Mouse (Mus musculus) midbrain, embryonic 10.5 days (tissue): ENCODE results near the gene Eif5. TPM values are rescaled to one million over a fixed set of nuclear protein-coding genes. Genes with fewer than 3 reads are reported as not detected.

Experiments used
- DNase-seq: peaks from one replicate; pipeline ENCODE4 v3.0.0-alpha.2; 2017; ENCODE audit warnings: low spot score
- H3K27ac ChIP-seq: fragments of 300-500 bp; sonication (generic); replicated peaks from 2 replicates; pipeline ENCODE4 v1.5.1; 2016; ENCODE audit warnings: mild to moderate bottlenecking
- H3K27me3 ChIP-seq: fragments of 300-500 bp; sonication (generic); 2 replicates; pipeline ENCODE4 v1.6.1; 2016; ENCODE audit warnings: low read depth, mild to moderate bottlenecking; ENCODE audit not compliant: poor library complexity, severe bottlenecking
- H3K36me3 ChIP-seq: fragments of 300-500 bp; sonication (generic); 2 replicates; pipeline ENCODE4 v1.6.1; 2016; ENCODE audit warnings: mild to moderate bottlenecking, moderate library complexity
- H3K4me1 ChIP-seq: fragments of 300-500 bp; sonication (generic); 2 replicates; pipeline ENCODE4 v1.6.1; 2016
- H3K4me3 ChIP-seq: fragments of 300-500 bp; sonication (generic); 2 replicates; pipeline ENCODE4 v1.5.1; 2016; ENCODE audit warnings: mild to moderate bottlenecking, moderate library complexity
- H3K9me3 ChIP-seq: fragments of 300-500 bp; sonication (generic); replicated peaks from 2 replicates; pipeline ENCODE4 v1.6.1; 2016; ENCODE audit warnings: mild to moderate bottlenecking
- WGBS: fragments of 180-500 bp; shearing (Covaris S2); methylation state at CpG from one replicate; pipeline ENCODE4 v1.1.7; 2016; 5-methylcytosine and 5-hydroxymethylcytosine counted together
- polyA plus RNA-seq: library from polyadenylated mRNA; unstranded; fragments of >200 nt; fragmentation: Nextera tagmentation; extraction: Ambion mirVana; gene quantifications from 2 replicates; pipeline ENCODE4 v1.2.1, GENCODE M21; 2016

Eif5 gene
- polyA plus RNA-seq, 1 experiment from 2014 or later: 786 TPM

DNA sequence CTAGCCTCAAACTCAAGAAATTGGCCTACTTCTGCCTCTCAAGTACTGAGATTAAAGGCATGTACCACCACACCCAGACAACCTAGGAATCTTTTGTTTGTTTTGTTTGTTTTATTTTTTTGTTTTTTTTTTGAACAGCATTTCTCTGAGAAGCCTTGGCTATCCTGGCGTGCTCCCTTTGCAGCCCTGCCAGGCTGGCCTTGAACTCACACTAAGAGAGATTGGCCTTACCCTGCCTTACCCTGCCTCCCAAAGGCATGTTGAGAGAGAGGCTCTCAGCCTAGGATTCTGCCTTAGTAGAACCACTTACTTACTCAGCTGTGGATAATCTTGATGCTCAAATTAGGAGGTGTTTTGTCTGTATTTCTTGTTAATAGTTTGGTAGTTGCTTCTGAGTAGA lies 45.2 kb downstream of the Eif5 start:
- DNase-seq: no peak
- Histone ChIP-seq H3K4me3 (no peak overlapping the region), H3K9me3 (no peaks in the 10 kb centered on the region), H3K27me3 (no peaks in the 10 kb centered on the region), H3K36me3 (peaks cover 16% of the 10 kb centered on the region; the same call in 1 of the 2 replicates), H3K4me1 (peaks cover 9% of the 10 kb centered on the region), H3K27ac (no peak overlapping the region)
- 92% methylated on average over 1 of the region's 1 CpGs for WGBS

DNA sequence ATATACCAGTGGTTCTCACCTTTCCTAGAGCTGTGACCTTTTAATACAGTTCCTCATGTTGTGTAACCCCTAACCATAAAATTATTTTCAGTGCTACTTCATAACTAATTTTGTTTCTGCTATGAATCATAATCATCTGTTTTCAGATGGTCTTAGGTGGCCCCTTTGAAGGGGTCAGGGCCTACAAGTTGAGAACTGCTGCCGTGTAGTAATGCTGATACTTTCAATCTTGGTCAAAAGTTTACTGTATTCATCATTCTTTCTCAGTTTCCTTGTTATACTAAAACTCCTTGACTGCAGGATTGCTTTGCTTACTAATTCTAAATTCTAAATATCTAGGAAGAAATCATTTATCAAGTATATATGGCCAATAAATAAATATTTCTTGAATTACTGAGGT lies 46.6 kb downstream of the Eif5 start:
- Histone ChIP-seq H3K4me1 (peaks cover 9% of the 10 kb centered on the region), H3K27me3 (no peaks in the 10 kb centered on the region), H3K27ac (no peak overlapping the region), H3K9me3 (no peaks in the 10 kb centered on the region), H3K36me3 (peaks cover 14% of the 10 kb centered on the region; the same call in 1 of the 2 replicates), H3K4me3 (no peak overlapping the region)
- no peak for DNase-seq
- WGBS: 91% methylated on average over 1 of the region's 1 CpGs

DNA sequence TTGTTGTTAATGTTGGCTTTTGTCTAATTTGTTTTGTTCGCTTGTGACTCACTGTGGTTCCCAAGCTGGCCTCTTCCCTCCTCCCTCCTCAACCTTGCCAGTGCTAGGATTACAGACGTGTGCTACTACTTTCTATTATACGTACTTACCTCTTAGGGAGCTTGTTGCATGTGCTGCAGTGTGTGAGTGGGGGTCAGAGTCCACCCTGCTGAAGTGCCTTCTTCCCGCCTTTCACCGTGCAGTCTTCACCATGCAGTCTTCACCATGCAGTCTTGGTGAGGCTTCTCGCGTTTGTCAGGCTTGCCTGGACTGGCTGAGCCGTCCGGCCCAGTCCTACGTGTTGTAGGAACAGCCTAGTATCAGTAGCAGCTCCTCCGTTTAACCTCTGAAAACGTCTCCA lies 49.4 kb downstream of the Eif5 start:
- no peaks in the 10 kb centered on the region for H3K9me3 ChIP-seq
- H3K4me1 ChIP-seq: peaks cover 9% of the 10 kb centered on the region
- no peak for DNase-seq
- H3K27me3 ChIP-seq: no peaks in the 10 kb centered on the region
- 91% methylated on average over 12 of the region's 12 CpGs for WGBS
- H3K27ac ChIP-seq: no peak overlapping the region
- peaks cover 13% of the 10 kb centered on the region for H3K36me3 ChIP-seq
- no peak overlapping the region for H3K4me3 ChIP-seq

DNA sequence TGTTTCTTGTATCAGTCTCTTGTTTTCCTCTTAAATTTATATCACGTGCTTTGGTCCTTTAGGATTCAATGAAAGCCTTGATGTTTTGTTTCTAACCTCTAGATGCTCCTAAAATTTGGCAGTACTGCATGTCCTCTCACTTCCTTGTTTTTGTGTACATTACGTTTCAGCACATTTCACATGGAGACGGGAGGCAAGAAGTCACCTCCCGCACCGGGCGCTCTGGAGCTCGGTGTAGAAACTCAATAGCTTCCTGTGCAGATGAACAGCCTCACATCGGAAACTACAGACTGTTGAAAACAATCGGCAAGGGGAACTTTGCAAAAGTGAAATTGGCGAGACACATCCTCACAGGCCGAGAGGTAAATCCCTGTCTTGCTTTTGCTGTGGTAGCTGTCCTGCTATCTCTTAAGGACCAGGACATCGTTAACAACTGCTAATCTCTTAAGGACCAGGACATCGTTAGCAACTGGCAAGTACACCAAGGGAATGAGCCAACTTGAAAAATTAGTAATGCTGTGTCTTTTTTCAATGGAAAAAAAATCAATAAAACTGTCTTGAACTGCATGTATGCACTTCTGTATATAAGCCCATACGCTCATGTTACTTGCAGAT lies 54.7 kb downstream of the Eif5 start:
- 91% methylated on average over 14 of the region's 14 CpGs for WGBS
- H3K36me3 ChIP-seq: peaks cover 62% of the 10 kb centered on the region
- no peak for DNase-seq
- H3K9me3 ChIP-seq: no peaks in the 10 kb centered on the region
- no peak overlapping the region for H3K27ac ChIP-seq
- no peaks in the 10 kb centered on the region for H3K27me3 ChIP-seq
- no peaks in the 10 kb centered on the region for H3K4me1 ChIP-seq
- H3K4me3 ChIP-seq: no peak overlapping the region

DNA sequence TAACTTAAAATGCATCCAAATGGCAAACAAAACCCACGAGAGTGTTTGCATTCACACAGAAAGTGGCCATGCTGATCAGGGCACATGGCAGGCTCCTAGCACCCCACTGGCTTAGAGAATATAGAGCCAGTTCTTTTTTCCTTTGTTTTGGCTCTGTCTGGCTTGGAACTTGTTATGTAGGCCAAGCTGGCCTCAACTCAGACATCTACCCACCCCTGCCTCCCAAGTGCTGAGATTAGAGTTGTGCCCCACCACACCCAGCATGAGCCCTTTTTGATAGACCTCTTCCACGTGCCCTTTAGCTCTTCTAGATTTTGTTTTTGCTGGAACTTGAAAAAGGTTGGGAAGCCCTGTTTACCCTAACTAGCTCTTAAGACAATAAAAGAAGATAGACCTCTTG lies 56.0 kb downstream of the Eif5 start:
- Histone ChIP-seq H3K4me3 (no peak overlapping the region), H3K9me3 (no peaks in the 10 kb centered on the region), H3K27me3 (no peaks in the 10 kb centered on the region), H3K4me1 (no peaks in the 10 kb centered on the region), H3K36me3 (peaks cover 72% of the 10 kb centered on the region), H3K27ac (no peak overlapping the region)
- 84% methylated on average over 2 of the region's 2 CpGs for WGBS
- DNase-seq: no peak

Other genes starting within 250 kb of the Eif5 start
- 31.4 and 32.0 TPM in 2 replicates for gene Cdc42bpb, start 160.3 kb upstream of the Eif5 start, polyA plus RNA-seq
- gene Lbhd2, start 131.2 kb upstream of the Eif5 start, polyA plus RNA-seq: not detected in 2 replicates
- gene Exoc3l4, start 121.0 kb upstream of the Eif5 start, polyA plus RNA-seq: 3.7 and 4.3 TPM in 2 replicates
- 1.6 and 2.4 TPM in 2 replicates for gene Tnfaip2, start 95.5 kb upstream of the Eif5 start, polyA plus RNA-seq
- gene Gm266, start 52.2 kb upstream of the Eif5 start, polyA plus RNA-seq: 7.8 and 10.4 TPM in 2 replicates
- gene Mark3, start 36.5 kb downstream of the Eif5 start, polyA plus RNA-seq: 44.2 and 47.4 TPM in 2 replicates
- 2,837 and 3,349 TPM in 2 replicates for gene Ckb, start 134.3 kb downstream of the Eif5 start, polyA plus RNA-seq
- 18.4 and 18.7 TPM in 2 replicates for gene Trmt61a, start 140.1 kb downstream of the Eif5 start, polyA plus RNA-seq
- gene Bag5, start 175.2 kb downstream of the Eif5 start, polyA plus RNA-seq: 57.2 and 62.0 TPM in 2 replicates
- gene Apopt1, start 175.2 kb downstream of the Eif5 start, polyA plus RNA-seq: 59.8 and 59.9 TPM in 2 replicates
- gene Klc1, start 220.8 kb downstream of the Eif5 start, polyA plus RNA-seq: 189 and 265 TPM in 2 replicates